Comparison of ENCODE assay signal across 12 mouse cellular contexts in the genomic region with DNA sequence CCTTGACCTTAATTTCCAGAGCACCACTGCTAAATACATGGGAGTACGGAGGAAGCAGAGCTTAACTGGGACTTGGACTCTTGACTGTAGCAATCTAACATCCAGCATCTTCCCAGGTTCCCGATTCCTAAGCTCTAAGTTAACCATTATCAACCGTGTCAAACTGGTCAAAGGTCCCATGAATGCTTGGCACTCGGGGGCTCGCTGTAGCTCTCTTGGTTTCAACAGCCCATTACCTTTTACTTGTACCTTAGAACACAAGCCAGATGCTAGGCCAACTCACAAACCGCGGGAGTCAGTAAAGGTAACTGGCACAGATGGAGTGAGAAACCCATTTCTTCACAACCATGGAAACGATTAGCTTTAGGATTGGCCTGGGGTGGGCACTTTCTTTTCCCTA.
"Had no signal": no experiment of that assay in that cellular context is flagged by ENCODE, and none has a peak within 500 bp of the region (broad histone marks: within the 10 kb centered on the region; RNA-seq: fewer than 3 reads in every experiment).

No protein-coding gene starts in this region.

- H3K9ac ChIP-seq: intestine, embryonic 15.5 days; limb, embryonic 15.5 days; liver, embryonic 13.5 days; midbrain, embryonic 12.5 days; neural tube, embryonic 13.5 days; stomach, embryonic 15.5 days had no signal

- H3K27ac ChIP-seq: intestine, embryonic 15.5 days; left cerebral cortex, adult 2 months; limb, embryonic 15.5 days; liver, embryonic 13.5 days; midbrain, embryonic 12.5 days; neural tube, embryonic 13.5 days; stomach, embryonic 15.5 days had no signal

- DNase-seq: liver, embryonic 13.5 days; lung, adult 18-20 months; retina, postnatal 1 day; right cerebral cortex, postnatal 4 days; thymus, postnatal 4 days had no signal

- H3K4me1 ChIP-seq: intestine, embryonic 15.5 days; limb, embryonic 15.5 days; liver, embryonic 13.5 days; midbrain, embryonic 12.5 days; neural tube, embryonic 13.5 days; stomach, embryonic 15.5 days had no signal

- H3K27me3 ChIP-seq: intestine, embryonic 15.5 days; limb, embryonic 15.5 days; liver, embryonic 13.5 days; midbrain, embryonic 12.5 days; neural tube, embryonic 13.5 days; stomach, embryonic 15.5 days had no signal

- H3K4me3 ChIP-seq: intestine, embryonic 15.5 days; left cerebral cortex, adult 2 months; limb, embryonic 15.5 days; liver, embryonic 13.5 days; midbrain, embryonic 12.5 days; neural tube, embryonic 13.5 days; stomach, embryonic 15.5 days had no signal

- H3K9me3 ChIP-seq: intestine, embryonic 15.5 days; limb, embryonic 15.5 days; liver, embryonic 13.5 days; midbrain, embryonic 12.5 days; neural tube, embryonic 13.5 days; stomach, embryonic 15.5 days had no signal

- ATAC-seq: intestine, embryonic 15.5 days; midbrain, embryonic 16.5 days had no signal

- H3K4me2 ChIP-seq: intestine, embryonic 15.5 days; limb, embryonic 15.5 days; liver, embryonic 13.5 days; midbrain, embryonic 12.5 days; neural tube, embryonic 13.5 days; stomach, embryonic 15.5 days had no signal
